Mouse (Mus musculus) cerebellum, postnatal 25 days (tissue): ENCODE results near the gene Wdr75.

ENCODE experiments used
- DNase-seq, 2 experiments: peaks; one replicate each; pipeline ENCODE4 v3.0.0; 2021; ENCODE audit warnings: mixed read lengths in 2 of 2

Wdr75 gene

GRCm38 (mm10) chr1:45838271-45838670, 43.3 kb downstream of the Wdr75 start:
- DNase-seq = peak in 1 of 2 experiments; percentile 21

- no peak for DNase-seq
Measured at GRCm38 (mm10) chr1:45845466-45845865, 50.5 kb downstream of the Wdr75 start.

GRCm38 (mm10) chr1:45858038-45858437, 63.1 kb downstream of the Wdr75 start:
- no peak for DNase-seq

- DNase-seq = no peak
Measured at GRCm38 (mm10) chr1:45860349-45860748, 65.4 kb downstream of the Wdr75 start.

GRCm38 (mm10) chr1:45861162-45861561, 66.2 kb downstream of the Wdr75 start:
- no peak for DNase-seq

- DNase-seq = no peak
Measured at GRCm38 (mm10) chr1:45863641-45864040, 68.7 kb downstream of the Wdr75 start.

GRCm38 (mm10) chr1:45864564-45865014, 69.6 kb downstream of the Wdr75 start:
- DNase-seq = no peak

- DNase-seq = no peak
Measured at GRCm38 (mm10) chr1:45865316-45865715, 70.3 kb downstream of the Wdr75 start.

GRCm38 (mm10) chr1:45865727-45866126, 70.8 kb downstream of the Wdr75 start:
- no peak for DNase-seq

GRCm38 (mm10) chr1:45866288-45867018, 71.5 kb downstream of the Wdr75 start:
- DNase-seq = no peak

- DNase-seq = no peak
Measured at GRCm38 (mm10) chr1:45868050-45868449, 73.1 kb downstream of the Wdr75 start.

- DNase-seq = no peak
Measured at GRCm38 (mm10) chr1:45868479-45869137, 73.6 kb downstream of the Wdr75 start.
